In the genomic region with DNA sequence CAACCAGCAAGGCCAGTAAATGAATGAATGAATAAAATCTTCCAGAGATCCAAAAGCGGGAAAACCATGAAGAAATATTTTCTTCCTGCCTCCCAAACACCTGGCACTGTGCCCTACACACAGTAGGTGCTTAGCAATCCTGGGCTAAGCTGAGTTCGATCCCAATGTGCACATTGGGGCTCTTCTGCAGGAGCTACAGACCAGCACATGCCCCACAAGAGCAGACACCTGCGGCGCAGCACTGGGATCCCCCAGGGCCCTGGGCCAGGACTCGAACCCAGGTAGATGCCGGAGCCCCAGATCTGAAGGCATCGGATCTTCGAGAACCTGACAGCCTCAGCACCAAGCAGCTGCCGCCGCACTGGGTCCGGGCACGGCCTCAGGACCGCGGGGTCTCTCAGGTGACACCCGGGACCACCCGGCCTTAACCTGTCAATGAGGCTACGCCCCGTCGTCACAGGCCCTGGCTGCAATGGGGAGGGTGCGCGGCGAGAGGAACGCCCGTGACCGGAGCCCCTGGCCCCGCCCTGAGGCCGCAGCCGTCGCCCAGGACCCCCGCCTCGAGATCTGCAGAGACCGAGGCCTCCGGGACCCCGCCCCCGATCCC, we compare ENCODE assay signal across 7 mouse cellular contexts. TPM values are rescaled to one million over a fixed set of nuclear protein-coding genes. Genes with fewer than 3 reads are reported as not detected.
DNase-seq lines count a peak whose midpoint lies in the region; ATAC-seq and TF ChIP-seq lines count a peak whose summit lies in the region.

No protein-coding gene starts in this region.

- peak overlapping the region; percentile 93 for H3K4me3 ChIP-seq in lung, embryonic 15.5 days
- peak overlapping the region; percentile 91 for H3K4me3 ChIP-seq in embryonic fibroblast, embryonic 13.5 days (ENCODE audit: insufficient read depth, low read length)
- peak overlapping the region; percentile 81 for H3K4me3 ChIP-seq in limb, embryonic 10.5 days
- H3K4me3 ChIP-seq in small intestine, adult 2 months (ENCODE audit: low read depth, low read length) = peak overlapping the region; percentile 96

- WGBS in lung, embryonic 15.5 days = 2% methylated on average over 27 of the region's 35 CpGs
- 4% methylated on average over 35 of the region's 35 CpGs for WGBS in limb, embryonic 10.5 days
- 2% methylated on average over 35 of the region's 35 CpGs for WGBS in small intestine, adult 2 months

- DNase-seq in lung, postnatal 4 days = no peak
- no peak for DNase-seq in limb, embryonic 10.5 days (ENCODE audit: low spot score)
- no peak for DNase-seq in gastrocnemius, postnatal 25 days
- DNase-seq in lung, postnatal 36 days = no peak

- no peaks in the 10 kb centered on the region for H3K27me3 ChIP-seq in lung, embryonic 15.5 days
- H3K27me3 ChIP-seq in limb, embryonic 10.5 days (ENCODE audit: low read depth, poor library complexity, severe bottlenecking) = no peaks in the 10 kb centered on the region
- no peaks in the 10 kb centered on the region for H3K27me3 ChIP-seq in small intestine, adult 2 months (ENCODE audit: control insufficient read depth, insufficient read depth, low read length)

- H3K4me1 ChIP-seq in lung, embryonic 15.5 days = peaks cover 19% of the 10 kb centered on the region
- no peaks in the 10 kb centered on the region for H3K4me1 ChIP-seq in embryonic fibroblast, embryonic 13.5 days (ENCODE audit: control insufficient read depth, insufficient read depth, low read length)
- H3K4me1 ChIP-seq in limb, embryonic 10.5 days = peaks cover 22% of the 10 kb centered on the region
- H3K4me1 ChIP-seq in small intestine, adult 2 months (ENCODE audit: control insufficient read depth, insufficient read depth, insufficient read length, low read length) = peaks cover 3% of the 10 kb centered on the region; the same call in 1 of the 2 replicates

- H3K36me3 ChIP-seq in lung, embryonic 15.5 days = peaks cover 19% of the 10 kb centered on the region
- H3K36me3 ChIP-seq in limb, embryonic 10.5 days = peaks cover 28% of the 10 kb centered on the region
- H3K36me3 ChIP-seq in small intestine, adult 2 months (ENCODE audit: control insufficient read depth, insufficient read depth, low read length) = peaks cover 25% of the 10 kb centered on the region

- H3K9ac ChIP-seq in lung, embryonic 15.5 days = peak overlapping the region; percentile 75

- no peaks in the 10 kb centered on the region for H3K9me3 ChIP-seq in lung, embryonic 15.5 days
- H3K9me3 ChIP-seq in limb, embryonic 10.5 days (replicated peaks) = no peaks in the 10 kb centered on the region

- H3K4me2 ChIP-seq in lung, embryonic 15.5 days = peak overlapping the region; percentile 85

- no peak for TF ChIP-seq CTCF in embryonic fibroblast, embryonic 13.5 days (IDR thresholded peaks at IDR 0.05; ENCODE audit: borderline replicate concordance, insufficient read depth, low read length)
- no peak for TF ChIP-seq CTCF in small intestine, adult 2 months (IDR thresholded peaks at IDR 0.05; ENCODE audit: extremely low read depth, insufficient read length, insufficient replicate concordance, low read depth, low read length)

- peak overlapping the region; percentile 75 for H3K27ac ChIP-seq in lung, embryonic 15.5 days
- peak overlapping the region; percentile 42; the same call in 1 of the 2 replicates for H3K27ac ChIP-seq in embryonic fibroblast, embryonic 13.5 days (ENCODE audit: insufficient read depth, low read length)
- H3K27ac ChIP-seq in limb, embryonic 10.5 days = peak overlapping the region; percentile 93
- H3K27ac ChIP-seq in small intestine, adult 2 months (ENCODE audit: insufficient read depth, low read depth, low read length) = peak overlapping the region; percentile 6; the same call in 1 of the 2 replicates

- no peak for TF ChIP-seq POLR2A in embryonic fibroblast, embryonic 13.5 days (IDR thresholded peaks at IDR 0.05; ENCODE audit: low read depth, low read length)
- no peak for TF ChIP-seq POLR2A in small intestine, adult 2 months (IDR thresholded peaks at IDR 0.05; ENCODE audit: low read depth, low read length)

- no peak for ATAC-seq in lung, embryonic 15.5 days (ENCODE audit: borderline replicate concordance, extremely low read depth, low FRiP score, low TSS enrichment)

RNA-seq across cellular contexts. Expression of a gene that starts 0.4 kb away (rescaled TPM):
- polyA plus RNA-seq in lung, embryonic 15.5 days (2015; fragmentation: Nextera tagmentation; extraction: Ambion mirVana) = 18.8 and 20.5 TPM in 2 replicates
- 35.5 and 36.0 TPM in 2 replicates for polyA plus RNA-seq in embryonic fibroblast, embryonic 13.5 days (2011; ENCODE audit: insufficient read length, low read depth, missing spikeins)
- 12.6 and 14.6 TPM in 2 replicates for polyA plus RNA-seq in limb, embryonic 10.5 days (2016; fragmentation: Nextera tagmentation; extraction: Ambion mirVana)
- polyA plus RNA-seq in small intestine, adult 2 months (2012; rRNA removed) = 22.7 and 48.8 TPM in 2 replicates
- total RNA-seq in gastrocnemius, postnatal 25 days (2021) = 1 to 10 TPM; 7.1 to 7.9 TPM

RNA-seq across cellular contexts. Expression of a gene that starts 8.5 kb away (rescaled TPM):
- polyA plus RNA-seq in lung, embryonic 15.5 days (2015; fragmentation: Nextera tagmentation; extraction: Ambion mirVana) = 12.3 and 16.8 TPM in 2 replicates
- 43.0 and 55.0 TPM in 2 replicates for polyA plus RNA-seq in embryonic fibroblast, embryonic 13.5 days (2011; ENCODE audit: insufficient read length, low read depth, missing spikeins)
- 0.23 and 0.46 TPM in 2 replicates for polyA plus RNA-seq in limb, embryonic 10.5 days (2016; fragmentation: Nextera tagmentation; extraction: Ambion mirVana)
- 5.4 and 22.3 TPM in 2 replicates for polyA plus RNA-seq in small intestine, adult 2 months (2012; rRNA removed)
- total RNA-seq in gastrocnemius, postnatal 25 days (2021) = 10 to 100 TPM; 46.4 to 68.2 TPM

RNA-seq across cellular contexts. Expression of a gene that starts 14.7 kb away (rescaled TPM):
- polyA plus RNA-seq in lung, embryonic 15.5 days (2015; fragmentation: Nextera tagmentation; extraction: Ambion mirVana) = 0.20 and 0.34 TPM in 2 replicates
- 1.3 and 2.6 TPM in 2 replicates for polyA plus RNA-seq in embryonic fibroblast, embryonic 13.5 days (2011; ENCODE audit: insufficient read length, low read depth, missing spikeins)
- 0.06 and 0.24 TPM in 2 replicates for polyA plus RNA-seq in limb, embryonic 10.5 days (2016; fragmentation: Nextera tagmentation; extraction: Ambion mirVana)
- polyA plus RNA-seq in small intestine, adult 2 months (2012; rRNA removed) = 94.1 and 454 TPM in 2 replicates
- total RNA-seq in gastrocnemius, postnatal 25 days (2021) = under 1 TPM in 1 of 2 experiments, not detected in 1; 0.16 TPM

RNA-seq across cellular contexts. Expression of a gene that starts 35.4 kb away (rescaled TPM):
- 47.6 and 54.5 TPM in 2 replicates for polyA plus RNA-seq in lung, embryonic 15.5 days (2015; fragmentation: Nextera tagmentation; extraction: Ambion mirVana)
- 61.8 and 71.1 TPM in 2 replicates for polyA plus RNA-seq in embryonic fibroblast, embryonic 13.5 days (2011; ENCODE audit: insufficient read length, low read depth, missing spikeins)
- 13.0 and 18.6 TPM in 2 replicates for polyA plus RNA-seq in limb, embryonic 10.5 days (2016; fragmentation: Nextera tagmentation; extraction: Ambion mirVana)
- 26.4 and 42.5 TPM in 2 replicates for polyA plus RNA-seq in small intestine, adult 2 months (2012; rRNA removed)
- 10 to 100 TPM; 22.3 to 32.0 TPM for total RNA-seq in gastrocnemius, postnatal 25 days (2021)

Comparison
In these comparisons a context has a peak if more than half of its experiments do, and no peak if none do; other contexts are left out.
1. H3K27ac ChIP-seq: peak in every context shown above with its lines; median percentile 93 in limb, embryonic 10.5 days; 75 in lung, embryonic 15.5 days; 42 in embryonic fibroblast, embryonic 13.5 days; 6 in small intestine, adult 2 months.
2. RNA of a gene that starts 14.7 kb away (polyA plus RNA-seq): 94.1 to 454 TPM in small intestine, adult 2 months; 1.3 to 2.6 TPM in embryonic fibroblast, embryonic 13.5 days, 0.20 to 0.34 TPM in lung, embryonic 15.5 days and 0.06 to 0.24 TPM in limb, embryonic 10.5 days; every median in the first group is over 10 times any median in the second.
3. Peak in every context shown above with its lines, with median percentiles within 50 percentile points of each other: H3K4me3 ChIP-seq.